Mouse (Mus musculus): ENCODE measurements around the gene Paqr3. TPM values are rescaled to one million over a fixed set of nuclear protein-coding genes. Genes with fewer than 3 reads are reported as not detected.

Gene Paqr3
- polyA plus RNA-seq, 1 experiment from 2014 or later = 20.9 TPM

DNA sequence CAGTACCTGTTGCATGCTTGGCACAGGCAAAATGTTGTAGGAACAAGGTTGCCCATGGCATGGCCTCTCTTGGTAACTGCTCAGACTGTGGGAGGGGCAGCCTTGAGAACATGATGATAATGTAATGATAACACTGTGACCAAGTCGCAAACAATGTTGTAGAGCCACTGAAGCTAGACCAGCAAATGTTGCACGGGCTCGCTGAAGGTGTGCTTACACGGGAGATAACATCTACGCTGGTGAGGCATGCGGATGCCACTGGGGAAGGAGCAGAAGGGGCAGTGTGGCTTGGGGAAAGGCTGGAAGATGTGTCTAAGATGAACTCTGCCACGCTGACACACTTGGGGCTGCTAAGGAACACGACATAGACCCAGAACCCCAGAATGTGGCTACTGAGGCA is 11.4 kb downstream of the Paqr3 start:
- WGBS = 94% methylated on average over 8 of the region's 8 CpGs

DNA sequence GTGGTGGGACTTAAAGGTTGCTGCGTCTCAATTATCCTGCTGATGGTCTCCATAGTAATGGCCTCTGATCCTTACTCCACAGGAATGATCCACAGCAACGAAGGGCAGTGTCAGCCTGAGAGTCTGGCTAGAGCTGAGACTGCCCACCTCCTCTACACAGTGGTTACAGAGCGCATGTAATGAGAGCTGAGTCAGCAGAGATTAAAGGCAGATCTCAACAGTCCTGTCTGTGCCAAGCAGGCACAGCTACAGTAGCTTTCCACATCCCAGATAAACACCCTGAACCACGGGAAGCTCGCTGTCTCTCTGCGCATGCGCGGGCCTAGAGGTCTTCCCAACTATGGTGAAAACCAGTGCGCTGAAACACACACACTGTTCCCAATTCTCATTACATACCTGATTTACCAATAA is 13.8 kb downstream of the Paqr3 start:
- Histone ChIP-seq H3K4me1 (replicated peaks) (no peaks in the 10 kb centered on the region), H3K27me3 (no peaks in the 10 kb centered on the region), H3K4me3 (no peak overlapping the region), H3K9ac (no peak overlapping the region), H3K4me2 (no peak overlapping the region), H3K9me3 (no peaks in the 10 kb centered on the region), H3K36me3 (peaks cover 74% of the 10 kb centered on the region), H3K27ac (no peak overlapping the region)
- 71% methylated on average over 9 of the region's 9 CpGs for WGBS
- ATAC-seq (ENCODE audit: low FRiP score) = no peak; the same call in 1 of the 2 replicates

More for the DNA sequence above, 11.4 kb downstream of the Paqr3 start:
- H3K4me3 ChIP-seq = no peak overlapping the region
- no peaks in the 10 kb centered on the region for H3K9me3 ChIP-seq
- H3K36me3 ChIP-seq = peaks cover 72% of the 10 kb centered on the region
- H3K4me2 ChIP-seq = no peak overlapping the region
- H3K4me1 ChIP-seq (replicated peaks) = no peaks in the 10 kb centered on the region
- ATAC-seq (ENCODE audit: low FRiP score) = no peak
- H3K27ac ChIP-seq = no peak overlapping the region
- H3K27me3 ChIP-seq = no peaks in the 10 kb centered on the region
- no peak overlapping the region for H3K9ac ChIP-seq

DNA sequence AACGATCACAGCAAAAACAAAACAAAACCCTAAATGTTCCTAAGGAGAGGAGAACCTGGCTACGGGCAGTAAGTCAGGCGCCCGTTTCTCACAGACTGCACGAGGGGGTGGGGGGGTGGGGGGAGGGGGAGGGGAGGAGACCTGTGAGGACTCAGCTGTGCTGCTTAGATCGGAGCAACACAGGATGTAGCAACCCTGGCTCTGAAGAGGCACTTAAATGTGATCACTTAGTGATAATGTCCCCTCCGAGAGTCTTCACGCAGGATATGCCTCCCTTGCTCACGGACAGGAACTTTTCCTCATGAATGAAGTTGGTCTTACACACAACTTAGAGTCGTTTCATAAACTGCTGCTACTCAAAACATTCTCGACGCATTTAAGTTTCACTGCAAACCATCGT is 16.1 kb downstream of the Paqr3 start:
- no peak overlapping the region for H3K27ac ChIP-seq
- no peak for ATAC-seq (ENCODE audit: low FRiP score)
- H3K27me3 ChIP-seq = no peaks in the 10 kb centered on the region
- H3K9ac ChIP-seq = no peak overlapping the region
- WGBS = 68% methylated on average over 13 of the region's 13 CpGs
- no peaks in the 10 kb centered on the region for H3K9me3 ChIP-seq
- H3K4me3 ChIP-seq = no peak overlapping the region
- no peaks in the 10 kb centered on the region for H3K4me1 ChIP-seq (replicated peaks)
- H3K36me3 ChIP-seq = peaks cover 60% of the 10 kb centered on the region
- H3K4me2 ChIP-seq = no peak overlapping the region

DNA sequence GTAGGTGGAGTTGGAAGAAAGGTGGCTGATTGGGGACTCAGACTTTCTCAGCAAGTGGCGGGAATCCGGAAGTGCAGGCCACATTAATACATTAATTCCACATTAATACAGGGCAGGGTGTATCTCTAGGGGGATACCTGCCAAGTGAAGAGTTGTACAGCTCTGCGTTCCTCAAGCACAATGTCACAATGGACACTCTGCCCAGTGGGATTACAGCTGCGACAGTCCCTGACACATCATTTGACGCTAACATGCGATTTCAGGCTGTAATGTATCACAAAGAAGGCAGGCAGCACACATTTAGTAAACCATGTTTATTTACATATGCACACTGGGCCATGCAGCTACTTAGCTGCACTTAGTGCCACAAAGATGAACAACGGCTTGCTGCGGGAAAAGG is 18.4 kb downstream of the Paqr3 start:
- WGBS = 74% methylated on average over 8 of the region's 8 CpGs
- H3K27me3 ChIP-seq = no peaks in the 10 kb centered on the region
- no peaks in the 10 kb centered on the region for H3K4me1 ChIP-seq (replicated peaks)
- ATAC-seq (ENCODE audit: low FRiP score) = no peak
- no peak overlapping the region for H3K9ac ChIP-seq
- no peak overlapping the region for H3K4me3 ChIP-seq
- H3K9me3 ChIP-seq = no peaks in the 10 kb centered on the region
- no peak overlapping the region for H3K4me2 ChIP-seq
- H3K36me3 ChIP-seq = peaks cover 48% of the 10 kb centered on the region
- H3K27ac ChIP-seq = no peak overlapping the region

DNA sequence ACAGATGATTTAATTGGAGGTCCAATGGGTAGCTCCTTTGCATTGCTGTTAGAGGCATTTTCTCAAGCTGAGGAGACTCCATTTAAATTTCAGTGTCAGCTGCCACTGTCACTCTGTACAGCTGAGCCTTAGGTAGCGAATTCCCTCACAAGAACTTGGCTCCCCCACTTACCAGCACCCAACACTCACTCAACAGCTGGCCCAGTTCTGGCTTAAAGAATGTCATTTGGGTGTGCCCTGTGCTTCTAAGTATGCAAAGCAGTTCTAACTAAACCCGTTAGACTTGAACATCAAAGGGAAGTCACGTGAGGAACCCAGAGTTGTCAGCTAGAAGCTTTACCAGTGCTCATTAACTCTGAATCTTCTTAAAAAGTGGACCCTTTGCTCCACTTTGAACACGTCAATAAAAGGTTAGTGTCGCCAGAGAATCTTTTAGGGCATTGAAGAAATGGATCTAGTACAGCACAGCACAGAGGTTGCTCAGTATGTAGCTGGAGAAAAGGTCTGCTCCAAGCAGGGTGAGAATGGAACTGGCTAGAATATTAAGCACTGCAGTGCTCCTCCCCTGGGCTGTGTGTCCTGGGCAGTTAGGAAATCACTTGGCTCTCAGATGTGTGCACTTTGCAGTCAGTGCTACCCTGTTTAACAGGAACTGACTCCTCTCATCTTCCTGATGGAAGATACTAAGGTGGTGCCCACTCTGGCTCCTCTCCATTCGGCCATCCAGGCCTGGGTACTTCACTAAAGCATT is 21.2 kb downstream of the Paqr3 start:
- Histone ChIP-seq H3K27me3 (no peaks in the 10 kb centered on the region), H3K4me2 (no peak overlapping the region), H3K9me3 (no peaks in the 10 kb centered on the region), H3K27ac (no peak overlapping the region), H3K9ac (no peak overlapping the region), H3K4me3 (no peak overlapping the region), H3K36me3 (peaks cover 54% of the 10 kb centered on the region), H3K4me1 (replicated peaks) (no peaks in the 10 kb centered on the region)
- ATAC-seq (ENCODE audit: low FRiP score) = no peak
- 81% methylated on average over 6 of the region's 6 CpGs for WGBS

DNA sequence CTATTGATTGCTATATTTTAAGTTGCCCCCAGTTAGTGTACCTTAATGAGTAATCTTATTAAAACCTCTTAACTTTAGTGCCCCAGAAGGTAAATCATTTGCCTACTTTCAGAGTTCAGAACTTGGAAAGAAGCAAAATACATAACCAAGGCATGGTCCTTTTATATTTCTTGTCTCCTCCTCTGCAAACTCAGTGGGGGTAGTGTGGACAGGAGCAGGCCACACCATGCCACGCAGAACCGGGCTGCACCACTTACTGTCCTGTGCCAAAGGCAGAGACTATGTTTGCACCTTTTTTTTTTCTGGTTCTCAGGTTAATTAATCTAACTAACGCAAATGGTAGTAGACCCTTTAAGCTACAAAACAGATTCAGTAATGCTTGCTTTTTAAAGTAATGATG is 22.0 kb downstream of the Paqr3 start:
- no peak for ATAC-seq (ENCODE audit: low FRiP score)
- Histone ChIP-seq H3K27ac (no peak overlapping the region), H3K9me3 (no peaks in the 10 kb centered on the region), H3K4me3 (no peak overlapping the region), H3K4me1 (replicated peaks) (no peaks in the 10 kb centered on the region), H3K9ac (no peak overlapping the region), H3K36me3 (peaks cover 55% of the 10 kb centered on the region), H3K27me3 (no peaks in the 10 kb centered on the region), H3K4me2 (no peak overlapping the region)
- 90% methylated on average over 3 of the region's 3 CpGs for WGBS

DNA sequence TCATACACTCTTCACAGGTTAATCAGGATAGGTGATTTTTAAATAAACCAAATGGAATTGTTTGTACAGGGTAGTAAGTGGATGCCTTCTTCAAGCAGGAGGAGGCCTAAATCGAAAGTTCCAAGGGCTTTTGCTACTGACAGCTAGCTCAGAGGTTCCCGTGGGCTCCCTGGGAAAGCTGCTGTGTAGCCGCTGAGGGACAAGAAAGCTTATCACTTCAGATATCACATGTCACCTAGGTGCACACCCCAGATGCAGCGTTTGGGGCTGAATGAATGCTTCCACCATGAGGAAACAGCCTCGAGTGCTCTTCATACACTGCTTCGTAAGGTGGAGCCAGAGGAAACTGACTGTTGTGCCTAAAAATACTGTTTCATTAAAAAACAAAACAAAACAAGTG is 23.2 kb downstream of the Paqr3 start:
- no peak overlapping the region for H3K9ac ChIP-seq
- H3K27ac ChIP-seq = no peak overlapping the region
- peaks cover 67% of the 10 kb centered on the region for H3K36me3 ChIP-seq
- no peak overlapping the region for H3K4me2 ChIP-seq
- no peaks in the 10 kb centered on the region for H3K27me3 ChIP-seq
- H3K4me1 ChIP-seq (replicated peaks) = no peaks in the 10 kb centered on the region
- H3K4me3 ChIP-seq = no peak overlapping the region
- ATAC-seq (ENCODE audit: low FRiP score) = no peak
- 92% methylated on average over 6 of the region's 6 CpGs for WGBS
- H3K9me3 ChIP-seq = no peaks in the 10 kb centered on the region

DNA sequence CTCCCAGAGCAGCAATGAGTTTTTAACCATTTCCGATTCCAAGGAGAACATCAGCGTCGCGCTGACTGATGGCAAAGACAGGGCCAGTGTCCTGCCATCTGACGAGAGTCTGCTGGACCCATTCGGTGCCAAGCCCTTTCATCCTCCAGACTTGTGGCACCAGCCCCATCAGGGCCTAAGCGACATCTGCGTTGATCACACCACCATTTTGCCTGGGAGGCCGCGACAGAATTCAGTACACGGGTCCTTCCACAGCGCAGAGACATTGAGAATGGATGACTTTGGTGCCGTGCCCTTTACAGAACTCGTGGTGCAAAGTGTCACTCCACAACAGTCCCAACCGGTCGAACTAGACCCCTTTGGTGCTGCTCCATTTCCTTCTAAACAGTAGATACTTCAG is 23.6 kb downstream of the Paqr3 start:
- H3K4me3 ChIP-seq = no peak overlapping the region
- H3K9me3 ChIP-seq = no peaks in the 10 kb centered on the region
- no peak for ATAC-seq (ENCODE audit: low FRiP score)
- H3K4me1 ChIP-seq (replicated peaks) = no peaks in the 10 kb centered on the region
- no peak overlapping the region for H3K9ac ChIP-seq
- 95% methylated on average over 16 of the region's 16 CpGs for WGBS
- peaks cover 68% of the 10 kb centered on the region for H3K36me3 ChIP-seq
- H3K27ac ChIP-seq = no peak overlapping the region
- no peak overlapping the region for H3K4me2 ChIP-seq
- H3K27me3 ChIP-seq = no peaks in the 10 kb centered on the region

DNA sequence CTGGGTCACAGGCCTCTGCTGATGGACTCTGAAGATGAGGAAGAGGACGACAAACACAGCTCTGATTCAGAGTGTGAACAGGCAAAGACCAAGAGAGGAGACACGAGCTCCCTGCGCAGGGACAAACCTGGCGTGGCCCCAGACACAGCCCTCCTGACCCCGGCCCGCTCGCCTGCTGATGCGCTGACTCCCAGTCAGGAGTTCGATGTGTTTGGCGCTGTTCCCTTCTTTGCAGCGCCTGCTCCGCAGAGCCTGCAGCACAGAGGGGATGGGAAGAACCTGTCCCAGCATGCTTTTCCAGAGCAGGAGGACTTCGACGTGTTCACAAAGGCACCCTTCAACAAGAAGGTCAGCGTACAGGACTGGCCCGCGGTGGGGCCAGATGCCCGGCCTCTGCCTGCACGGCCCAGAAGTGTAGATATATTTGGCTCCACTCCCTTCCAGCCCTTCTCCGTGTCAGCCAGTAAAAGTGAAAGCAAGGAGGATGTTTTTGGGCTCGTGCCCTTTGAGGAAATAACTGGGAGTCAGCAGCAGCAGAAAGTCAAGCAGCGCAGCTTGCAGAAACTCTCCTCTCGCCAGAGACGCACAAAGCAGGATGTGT is 24.3 kb downstream of the Paqr3 start:
- Histone ChIP-seq H3K27ac (no peak overlapping the region), H3K27me3 (no peaks in the 10 kb centered on the region), H3K36me3 (peaks cover 63% of the 10 kb centered on the region), H3K9ac (no peak overlapping the region), H3K4me2 (no peak overlapping the region), H3K4me3 (no peak overlapping the region), H3K9me3 (no peaks in the 10 kb centered on the region), H3K4me1 (replicated peaks) (no peaks in the 10 kb centered on the region)
- ATAC-seq (ENCODE audit: low FRiP score) = no peak
- 90% methylated on average over 24 of the region's 24 CpGs for WGBS

DNA sequence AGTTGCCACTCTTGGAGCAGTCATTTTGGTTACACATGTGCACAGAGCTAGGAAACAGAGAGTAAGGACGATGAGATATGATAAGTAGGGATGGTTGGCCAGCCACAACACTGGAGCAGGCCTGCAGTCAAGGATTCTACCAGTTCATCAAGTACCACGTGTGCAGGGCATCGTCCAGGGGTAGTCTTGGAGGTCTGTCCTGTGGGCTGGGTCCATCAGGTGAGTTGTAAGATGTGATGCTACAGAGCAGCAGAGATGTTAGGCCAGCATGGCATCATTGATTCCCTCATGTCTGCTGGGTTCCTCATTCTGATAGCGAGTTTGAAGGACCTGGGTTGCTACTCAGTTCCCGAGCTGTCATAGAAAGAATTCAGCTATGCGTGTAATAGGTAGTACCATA is 26.3 kb downstream of the Paqr3 start:
- Histone ChIP-seq H3K4me2 (no peak overlapping the region), H3K9me3 (no peaks in the 10 kb centered on the region), H3K36me3 (peaks cover 58% of the 10 kb centered on the region), H3K9ac (no peak overlapping the region), H3K4me1 (replicated peaks) (no peaks in the 10 kb centered on the region), H3K4me3 (no peak overlapping the region), H3K27me3 (no peaks in the 10 kb centered on the region), H3K27ac (no peak overlapping the region)
- WGBS = 94% methylated on average over 6 of the region's 6 CpGs
- ATAC-seq (ENCODE audit: low FRiP score) = no peak

DNA sequence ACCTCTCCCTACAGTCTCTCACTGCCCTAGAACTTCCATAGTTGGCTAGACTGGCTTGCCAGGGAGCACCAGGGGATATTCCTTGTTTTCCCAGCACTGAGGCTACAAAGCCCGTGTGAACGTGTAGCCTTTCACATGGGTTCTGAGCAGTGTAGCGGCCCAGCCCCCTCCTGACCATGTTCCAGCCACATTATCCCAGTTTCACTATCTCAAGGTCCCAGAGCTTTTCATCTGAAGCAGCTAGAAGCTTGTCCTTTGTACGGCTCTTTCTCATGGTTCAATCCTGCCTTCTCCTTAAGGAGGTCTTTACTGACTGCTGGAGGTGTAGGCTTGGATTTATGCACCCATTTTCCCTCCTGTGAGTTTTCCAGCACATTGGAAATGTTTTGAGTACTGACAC is 26.9 kb downstream of the Paqr3 start:
- H3K9me3 ChIP-seq = no peaks in the 10 kb centered on the region

DNA sequence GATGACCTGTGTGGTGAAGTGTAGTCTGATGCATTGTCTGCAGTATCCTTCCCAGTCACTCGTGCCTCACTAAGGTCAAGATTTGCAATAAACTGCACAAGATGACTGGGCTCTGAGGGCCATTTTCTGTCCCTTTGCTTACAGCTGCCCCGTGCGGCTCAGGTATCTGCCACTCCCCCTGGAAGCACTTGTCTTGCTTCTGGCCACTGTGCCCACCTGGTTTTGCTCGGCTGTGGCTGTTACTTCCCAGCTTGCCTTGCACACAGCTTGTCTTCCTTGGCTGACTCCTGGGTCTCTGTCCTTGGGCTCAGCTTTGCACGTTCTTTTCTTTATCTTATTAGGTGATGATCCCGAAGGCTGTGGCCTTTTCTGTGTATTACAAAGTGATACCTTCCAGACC is 27.7 kb downstream of the Paqr3 start:
- H3K4me1 ChIP-seq (replicated peaks) = no peaks in the 10 kb centered on the region; the same call in 1 of the 2 replicates
- H3K27me3 ChIP-seq = no peaks in the 10 kb centered on the region
- H3K4me2 ChIP-seq = no peak overlapping the region
- no peak overlapping the region for H3K27ac ChIP-seq
- 97% methylated on average over 6 of the region's 6 CpGs for WGBS
- H3K36me3 ChIP-seq = peaks cover 55% of the 10 kb centered on the region
- no peak for ATAC-seq (ENCODE audit: low FRiP score)
- no peaks in the 10 kb centered on the region for H3K9me3 ChIP-seq
- H3K4me3 ChIP-seq = no peak overlapping the region
- no peak overlapping the region for H3K9ac ChIP-seq

More for the DNA sequence above, 26.9 kb downstream of the Paqr3 start:
- 96% methylated on average over 4 of the region's 4 CpGs for WGBS
- Histone ChIP-seq H3K36me3 (peaks cover 58% of the 10 kb centered on the region), H3K9ac (no peak overlapping the region), H3K4me1 (replicated peaks) (no peaks in the 10 kb centered on the region), H3K27me3 (no peaks in the 10 kb centered on the region), H3K27ac (no peak overlapping the region), H3K4me2 (no peak overlapping the region), H3K4me3 (no peak overlapping the region)
- no peak for ATAC-seq (ENCODE audit: low FRiP score)

DNA sequence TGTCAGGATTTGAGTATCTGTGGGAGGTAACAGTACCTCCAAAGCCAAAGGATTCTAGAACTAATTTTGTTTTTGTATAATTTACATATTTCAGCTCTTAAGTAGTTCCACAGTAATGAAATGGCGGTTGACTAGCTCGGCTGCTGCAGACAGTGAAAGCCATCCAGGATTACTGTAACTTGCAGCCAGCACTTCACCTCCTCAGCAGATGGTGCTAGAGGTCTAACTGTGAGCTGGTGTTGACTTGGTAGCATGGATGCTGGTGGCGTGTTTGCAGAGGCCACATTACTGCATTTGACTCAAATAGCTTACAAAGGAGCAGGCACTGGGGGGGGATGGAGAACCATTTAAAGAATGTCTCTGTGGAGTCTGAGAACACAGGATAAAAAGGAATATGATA is 29.9 kb downstream of the Paqr3 start:
- Histone ChIP-seq H3K27ac (no peak overlapping the region), H3K4me3 (no peak overlapping the region), H3K9me3 (no peaks in the 10 kb centered on the region), H3K36me3 (peaks cover 37% of the 10 kb centered on the region), H3K4me2 (no peak overlapping the region), H3K27me3 (no peaks in the 10 kb centered on the region), H3K9ac (no peak overlapping the region), H3K4me1 (replicated peaks) (peaks cover 5% of the 10 kb centered on the region)
- WGBS = 81% methylated on average over 3 of the region's 3 CpGs
- no peak for ATAC-seq (ENCODE audit: low FRiP score)

All from hindbrain, embryonic 13.5 days (tissue).